Mouse (Mus musculus) thymus, adult 2 months (tissue): ENCODE measurements around the gene Nmral1. TPM values are rescaled to one million over a fixed set of nuclear protein-coding genes. Genes with fewer than 3 reads are reported as not detected.
"Not testable (repeated sequence)": the region's sequence is repeated elsewhere in the genome, so short reads cannot be mapped to it uniquely, and the experiment has no call there.

Experiments
- DNase-seq: peaks from one replicate; pipeline ENCODE4 v3.0.0; 2021
- H3K27ac ChIP-seq: fragments of 200-500 bp; 2 replicates; pipeline ENCODE4 v1.5.1; 2012; ENCODE audit warnings: low read length, control low read depth; ENCODE audit not compliant: control insufficient read depth, insufficient read depth
- H3K27me3 ChIP-seq: fragments of 200-500 bp; 2 replicates; pipeline ENCODE4 v1.6.1; 2012; ENCODE audit warnings: mild to moderate bottlenecking, low read length, moderate library complexity, mixed read lengths; ENCODE audit not compliant: control insufficient read depth, insufficient read depth
- H3K36me3 ChIP-seq: fragments of 200-500 bp; 2 replicates; pipeline ENCODE4 v1.6.1; 2012; ENCODE audit warnings: mild to moderate bottlenecking, low read length, moderate library complexity; ENCODE audit not compliant: control insufficient read depth, insufficient read depth
- H3K4me1 ChIP-seq: fragments of 200-500 bp; replicated peaks from 2 replicates; pipeline ENCODE4 v1.6.1; 2012; ENCODE audit warnings: low read length; ENCODE audit not compliant: control insufficient read depth, insufficient read depth
- H3K4me3 ChIP-seq: fragments of 200-500 bp; 2 replicates; pipeline ENCODE4 v1.5.1; 2012; ENCODE audit warnings: mild to moderate bottlenecking, low read length, control low read depth, moderate library complexity; ENCODE audit not compliant: control insufficient read depth, insufficient read depth
- CTCF ChIP-seq: fragments of 200-500 bp; IDR thresholded peaks from 2 replicates; pipeline ENCODE4 v1.5.1; 2012; ENCODE audit warnings: mild to moderate bottlenecking, control low read depth, low read length, moderate library complexity, borderline replicate concordance; ENCODE audit not compliant: control insufficient read depth, poor library complexity, insufficient read depth; ENCODE audit errors: extremely low read depth
- POLR2A ChIP-seq: fragments of 200-500 bp; IDR thresholded peaks from 2 replicates; pipeline ENCODE4 v1.6.1; 2012; ENCODE audit warnings: mild to moderate bottlenecking, low read length, control low read depth, moderate library complexity; ENCODE audit not compliant: control insufficient read depth, poor library complexity, insufficient read depth; ENCODE audit errors: extremely low read depth
- WGBS: fragments of 180-500 bp; shearing (Covaris S2); methylation state at CpG from one replicate; pipeline ENCODE4 v1.1.7; 2018; 5-methylcytosine and 5-hydroxymethylcytosine counted together
- polyA plus RNA-seq: library from polyadenylated mRNA; depleted of rRNA; stranded (reverse); fragments of >200 nt; gene quantifications from 2 replicates; pipeline ENCODE4 v1.2.3, GENCODE M21; 2012

Nmral1 gene
- polyA plus RNA-seq, 1 experiment: 25.6 TPM

- 47% methylated on average over 3 of the region's 3 CpGs for WGBS
- no peak for DNase-seq
- TF ChIP-seq CTCF (no peak), POLR2A (no peak)
- Histone ChIP-seq H3K27ac (no peak overlapping the region), H3K4me1 (peaks cover 6% of the 10 kb centered on the region), H3K4me3 (peak overlapping the region; percentile 23; the same call in 1 of the 2 replicates), H3K27me3 (no peaks in the 10 kb centered on the region), H3K36me3 (no peaks in the 10 kb centered on the region)
Observed at GRCm38 (mm10) chr16:4717866-4718265, 1.3 kb downstream of the Nmral1 start.

DNA sequence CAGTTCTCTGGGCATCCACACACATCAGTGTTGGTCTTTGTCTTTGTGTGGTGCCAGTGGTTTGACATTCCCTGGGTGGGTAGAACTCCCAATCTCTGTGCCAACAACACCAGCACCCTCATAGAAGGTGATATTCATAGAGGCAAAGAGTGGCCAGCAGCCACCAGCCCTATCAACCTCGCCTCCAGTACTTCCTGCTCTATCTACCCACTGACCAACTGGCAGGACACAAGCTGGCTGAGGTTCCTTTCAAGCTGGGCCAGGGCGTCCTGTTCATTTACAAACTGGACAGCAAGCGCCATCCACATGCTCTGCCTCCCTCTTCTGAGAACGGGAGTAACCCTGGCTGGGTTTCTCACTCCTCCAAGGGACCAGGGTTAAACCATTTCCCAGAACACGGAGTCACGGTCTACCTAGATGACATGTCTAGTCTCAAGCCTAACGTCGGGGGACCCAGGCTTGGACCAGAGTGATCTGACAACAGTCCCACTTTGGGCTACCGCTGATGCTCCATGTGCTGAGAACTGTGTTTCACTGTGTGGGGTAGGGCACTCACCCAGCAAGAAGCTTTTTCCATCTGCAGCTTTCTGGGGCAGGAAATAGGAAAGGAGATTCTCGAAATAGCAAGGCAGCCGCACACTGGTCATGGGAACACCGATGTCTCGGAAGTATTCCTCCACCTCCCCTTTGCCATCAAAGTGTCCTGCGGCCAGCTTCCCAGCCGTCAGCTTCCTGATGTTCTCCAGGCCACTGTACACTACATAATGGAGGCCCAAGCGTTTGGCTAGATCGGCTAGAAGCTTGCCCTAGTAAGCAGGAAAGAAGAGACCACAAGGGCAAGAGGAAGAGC lies 5.1 kb downstream of the Nmral1 start:
- no peak for TF ChIP-seq CTCF
- no peak for TF ChIP-seq POLR2A
- WGBS: 93% methylated on average over 17 of the region's 17 CpGs
- Histone ChIP-seq H3K36me3 (no peaks in the 10 kb centered on the region), H3K27me3 (no peaks in the 10 kb centered on the region), H3K4me1 (no peaks in the 10 kb centered on the region), H3K4me3 (no peak overlapping the region), H3K27ac (no peak overlapping the region)
- DNase-seq: no peak

- DNase-seq: no peak
- Histone ChIP-seq H3K27ac (no peak overlapping the region), H3K4me1 (no peaks in the 10 kb centered on the region), H3K36me3 (peaks cover 14% of the 10 kb centered on the region), H3K27me3 (no peaks in the 10 kb centered on the region), H3K4me3 (no peak overlapping the region)
- 98% methylated on average over 4 of the region's 4 CpGs for WGBS
- TF ChIP-seq CTCF: no peak
- no peak for TF ChIP-seq POLR2A
Observed at GRCm38 (mm10) chr16:4711173-4711572, 8.0 kb downstream of the Nmral1 start.

GRCm38 (mm10) chr16:4705541-4705940 lies 13.6 kb downstream of the Nmral1 start:
- TF ChIP-seq POLR2A (no peak), CTCF (no peak)
- Histone ChIP-seq H3K27ac (no peak overlapping the region), H3K4me1 (no peaks in the 10 kb centered on the region), H3K4me3 (no peak overlapping the region), H3K27me3 (no peaks in the 10 kb centered on the region), H3K36me3 (peaks cover 53% of the 10 kb centered on the region)
- WGBS: 87% methylated on average over 4 of the region's 4 CpGs
- no peak for DNase-seq

- no peak for DNase-seq
Observed at GRCm38 (mm10) chr16:4702646-4703045, 16.5 kb downstream of the Nmral1 start.

DNA sequence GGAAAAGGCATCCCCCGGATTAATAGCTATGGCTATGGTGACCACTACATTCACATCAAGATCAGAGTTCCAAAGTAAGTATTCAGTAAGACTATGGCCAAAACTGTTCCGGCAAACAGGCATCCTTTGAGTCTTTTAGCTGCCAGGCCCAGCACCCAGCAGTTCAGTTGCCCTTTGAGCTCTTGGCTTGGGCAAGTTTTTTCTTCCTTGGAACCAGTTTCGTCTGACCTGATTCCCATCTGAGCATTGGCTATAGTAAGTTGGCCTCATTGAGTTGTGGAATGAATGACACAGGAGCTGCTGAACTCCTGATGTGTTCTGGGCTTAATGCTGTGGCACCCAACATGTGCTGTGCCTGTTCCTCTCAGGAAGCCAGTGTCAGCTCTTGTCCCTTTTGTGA lies 17.9 kb downstream of the Nmral1 start:
- no peaks in the 10 kb centered on the region for H3K27me3 ChIP-seq
- H3K4me3 ChIP-seq: no peak overlapping the region
- no peak for DNase-seq
- TF ChIP-seq CTCF: no peak
- TF ChIP-seq POLR2A: no peak
- WGBS: 97% methylated on average over 3 of the region's 3 CpGs
- H3K36me3 ChIP-seq: peaks cover 72% of the 10 kb centered on the region
- no peaks in the 10 kb centered on the region for H3K4me1 ChIP-seq
- no peak overlapping the region for H3K27ac ChIP-seq

More at GRCm38 (mm10) chr16:4702646-4703045, 16.5 kb downstream of the Nmral1 start:
- H3K4me3 ChIP-seq: no peak overlapping the region
- TF ChIP-seq CTCF: no peak
- TF ChIP-seq POLR2A: no peak
- H3K27ac ChIP-seq: no peak overlapping the region
- peaks cover 72% of the 10 kb centered on the region for H3K36me3 ChIP-seq
- no peaks in the 10 kb centered on the region for H3K4me1 ChIP-seq
- 95% methylated on average over 1 of the region's 1 CpGs for WGBS
- no peaks in the 10 kb centered on the region for H3K27me3 ChIP-seq

DNA sequence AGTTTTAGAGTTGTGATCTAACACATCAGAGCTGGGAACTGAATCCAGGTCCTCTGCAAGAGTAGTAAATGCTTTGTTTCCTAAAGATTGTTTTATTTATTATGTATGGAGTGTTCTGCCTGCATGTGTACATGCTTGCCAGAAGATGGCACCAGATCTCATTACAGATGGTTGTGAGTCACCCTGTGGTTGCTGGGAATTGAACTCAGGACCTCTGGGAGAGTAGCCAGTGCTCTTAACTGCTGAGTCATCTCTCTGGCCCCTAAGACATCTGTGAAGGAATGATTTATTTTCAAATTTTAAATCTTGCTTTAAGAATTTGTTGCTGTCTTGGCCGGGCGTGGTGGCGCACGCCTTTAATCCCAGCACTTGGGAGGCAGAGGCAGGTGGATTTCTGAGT lies 29.8 kb downstream of the Nmral1 start:
- DNase-seq, H3K4me3 ChIP-seq, H3K27ac ChIP-seq, H3K27me3 ChIP-seq, H3K4me1 ChIP-seq: not testable (repeated sequence)
- over 99% methylated on average over 4 of the region's 4 CpGs for WGBS
- H3K36me3 ChIP-seq: peaks cover 42% of the 10 kb centered on the region
